Comparison of ENCODE assay signal across 30 mouse cellular contexts in genomic region chr14:21809418-21809817, GRCm38 (mm10). TPM values are rescaled to one million over a fixed set of nuclear protein-coding genes. Genes with fewer than 3 reads are reported as not detected.
"Had no signal": no experiment of that assay in that cellular context is flagged by ENCODE, and none has a peak within 500 bp of the region (broad histone marks: within the 10 kb centered on the region; RNA-seq: fewer than 3 reads in every experiment).

No protein-coding gene starts in this region.

- H3K36me3 ChIP-seq: embryonic facial prominence, embryonic 10.5 days; embryonic facial prominence, embryonic 12.5 days; embryonic facial prominence, embryonic 13.5 days; embryonic facial prominence, embryonic 15.5 days; forebrain, embryonic 10.5 days; forebrain, embryonic 12.5 days; forebrain, embryonic 15.5 days; heart, embryonic 10.5 days had no signal

- H3K27ac ChIP-seq: embryonic facial prominence, embryonic 10.5 days; embryonic facial prominence, embryonic 12.5 days; embryonic facial prominence, embryonic 13.5 days; embryonic facial prominence, embryonic 15.5 days; forebrain, embryonic 10.5 days; forebrain, embryonic 12.5 days; forebrain, embryonic 13.5 days; forebrain, embryonic 15.5 days; heart, adult 2 months; heart, embryonic 10.5 days had no signal

- H3K4me1 ChIP-seq: embryonic facial prominence, embryonic 12.5 days; embryonic facial prominence, embryonic 13.5 days; embryonic facial prominence, embryonic 15.5 days; forebrain, embryonic 10.5 days; forebrain, embryonic 12.5 days; forebrain, embryonic 13.5 days; forebrain, embryonic 15.5 days had no signal

- H3K27me3 ChIP-seq: embryonic facial prominence, embryonic 12.5 days; embryonic facial prominence, embryonic 13.5 days; embryonic facial prominence, embryonic 15.5 days; forebrain, embryonic 12.5 days; forebrain, embryonic 13.5 days; forebrain, embryonic 15.5 days had no signal

- DNase-seq: cerebellum, adult 2 months; cerebellum, adult 8-10 months; cerebellum, adult 9-10 months; cerebellum, adult 9-11 months; cerebellum, postnatal 10 days; cerebellum, postnatal 14 days; cerebellum, postnatal 25 days; cerebellum, postnatal 36 days; forebrain, postnatal 0 days; gastrocnemius, postnatal 14 days; gastrocnemius, postnatal 25 days; heart, adult 18-20 months; heart, adult 2 months had no signal

- H3K4me2 ChIP-seq: embryonic facial prominence, embryonic 12.5 days; embryonic facial prominence, embryonic 13.5 days; embryonic facial prominence, embryonic 15.5 days; forebrain, embryonic 12.5 days; forebrain, embryonic 13.5 days; forebrain, embryonic 15.5 days; heart, embryonic 11.5 days had no signal

- H3K4me3 ChIP-seq: embryonic facial prominence, embryonic 10.5 days; embryonic facial prominence, embryonic 12.5 days; embryonic facial prominence, embryonic 13.5 days; embryonic facial prominence, embryonic 15.5 days; erythroblast, embryonic 14.5 days; forebrain, embryonic 10.5 days; forebrain, embryonic 12.5 days; forebrain, embryonic 13.5 days; forebrain, embryonic 15.5 days; heart, adult 2 months; heart, embryonic 10.5 days had no signal

RNA-seq across cellular contexts. Expression of gene Dusp13, which starts 58.4 kb away (rescaled TPM):
- total RNA-seq: common myeloid progenitor, adult 5-6 weeks; granulocyte monocyte progenitor cell, adult 5-6 weeks had no signal
- polyA plus RNA-seq: embryonic facial prominence, embryonic 10.5 days; embryonic facial prominence, embryonic 11.5 days; embryonic facial prominence, embryonic 12.5 days; erythroblast, embryonic 14.5 days; forebrain, embryonic 10.5 days; forebrain, embryonic 11.5 days; forebrain, embryonic 12.5 days; forebrain, embryonic 13.5 days; forebrain, embryonic 14.5 days; forebrain, embryonic 15.5 days; forebrain, embryonic 16.5 days; heart, embryonic 10.5 days; heart, embryonic 11.5 days had no signal
